Mouse (Mus musculus): ENCODE results near the gene Cth. TPM values are rescaled to one million over a fixed set of nuclear protein-coding genes. Genes with fewer than 3 reads are reported as not detected.
"Not testable (repeated sequence)": the region's sequence is repeated elsewhere in the genome, so short reads cannot be mapped to it uniquely, and the experiment has no call there.

Gene Cth
- polyA plus RNA-seq, 1 experiment = not detected

DNA sequence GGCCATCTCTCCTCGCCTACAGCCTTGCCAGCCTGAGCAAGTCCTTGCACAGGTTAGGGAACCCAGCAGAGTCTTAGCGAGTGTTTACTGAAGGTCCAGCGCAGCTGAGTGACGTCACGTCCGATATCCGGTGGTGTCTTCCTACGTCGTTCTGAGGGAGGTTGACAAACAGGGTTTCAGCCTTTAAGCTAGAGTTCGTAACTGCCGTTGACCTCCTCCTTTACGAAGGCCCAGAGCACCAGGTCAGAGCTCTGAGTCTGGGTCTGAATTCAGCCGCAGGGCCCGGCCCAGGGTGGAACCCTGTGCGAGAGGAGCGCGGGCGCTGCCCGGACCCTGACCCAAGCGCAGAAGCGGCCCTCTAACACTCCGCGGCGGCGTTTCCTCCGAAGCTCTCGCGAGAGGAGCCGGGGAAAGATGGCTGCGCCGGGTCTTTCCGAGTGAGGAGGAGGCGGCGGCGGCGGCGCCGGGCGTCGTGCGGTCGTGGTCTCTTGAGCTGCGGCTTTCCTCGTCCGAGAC is 22.0 kb upstream of the Cth start, which contains the start of gene Ankrd13c:
Ankrd13c (plus strand) TSS at position 397 of the 516 bp plus-strand sequence.
- WGBS = under 1% methylated on average over 45 of the region's 45 CpGs
- peak within 1 kb of the TSS; percentile 96 for H3K4me3 ChIP-seq (ENCODE audit: insufficient read depth, low read depth, low read length)
- peaks cover 7% of the 10 kb centered on the region for H3K4me1 ChIP-seq (ENCODE audit: control insufficient read depth, insufficient read depth, low read length)
- TF ChIP-seq POLR2A (IDR thresholded peaks at IDR 0.05; ENCODE audit: insufficient read depth, low read depth, low read length) (peak; percentile 61; the same call in 1 of the 2 replicates), CTCF (IDR thresholded peaks at IDR 0.05; ENCODE audit: insufficient read depth, low read depth, low read length) (no peak)
- H3K27ac ChIP-seq (ENCODE audit: insufficient read depth, low read depth, low read length) = peak within 1 kb of the TSS; percentile 100

GRCm38 (mm10) chr3:157938585-157938984 is 13.7 kb upstream of the Cth start:
- TF ChIP-seq CTCF (IDR thresholded peaks at IDR 0.05; ENCODE audit: insufficient read depth, low read depth, low read length) (no peak), POLR2A (IDR thresholded peaks at IDR 0.05; ENCODE audit: insufficient read depth, low read depth, low read length) (no peak)
- Histone ChIP-seq H3K4me3 (ENCODE audit: insufficient read depth, low read depth, low read length) (no peak overlapping the region), H3K4me1 (ENCODE audit: control insufficient read depth, insufficient read depth, low read length) (no peaks in the 10 kb centered on the region), H3K27ac (ENCODE audit: insufficient read depth, low read depth, low read length) (no peak overlapping the region)
- WGBS = 88% methylated on average over 2 of the region's 2 CpGs

- no peak overlapping the region for H3K27ac ChIP-seq (ENCODE audit: insufficient read depth, low read depth, low read length)
- H3K4me1 ChIP-seq (ENCODE audit: control insufficient read depth, insufficient read depth, low read length) = no peaks in the 10 kb centered on the region
- WGBS = 66% methylated on average over 3 of the region's 3 CpGs
These were observed 9.5 kb upstream of the Cth start for GRCm38 (mm10) chr3:157934301-157934823.

GRCm38 (mm10) chr3:157933223-157933622 is 8.3 kb upstream of the Cth start:
- WGBS = 61% methylated on average over 5 of the region's 6 CpGs
- not testable (repeated sequence) for H3K27ac ChIP-seq (ENCODE audit: insufficient read depth, low read depth, low read length); H3K4me3 ChIP-seq (ENCODE audit: insufficient read depth, low read depth, low read length); H3K4me1 ChIP-seq (ENCODE audit: control insufficient read depth, insufficient read depth, low read length)

More at GRCm38 (mm10) chr3:157934301-157934823, 9.5 kb upstream of the Cth start:
- TF ChIP-seq CTCF (IDR thresholded peaks at IDR 0.05; ENCODE audit: insufficient read depth, low read depth, low read length) (no peak), POLR2A (IDR thresholded peaks at IDR 0.05; ENCODE audit: insufficient read depth, low read depth, low read length) (no peak)
- H3K4me3 ChIP-seq (ENCODE audit: insufficient read depth, low read depth, low read length) = no peak overlapping the region

DNA sequence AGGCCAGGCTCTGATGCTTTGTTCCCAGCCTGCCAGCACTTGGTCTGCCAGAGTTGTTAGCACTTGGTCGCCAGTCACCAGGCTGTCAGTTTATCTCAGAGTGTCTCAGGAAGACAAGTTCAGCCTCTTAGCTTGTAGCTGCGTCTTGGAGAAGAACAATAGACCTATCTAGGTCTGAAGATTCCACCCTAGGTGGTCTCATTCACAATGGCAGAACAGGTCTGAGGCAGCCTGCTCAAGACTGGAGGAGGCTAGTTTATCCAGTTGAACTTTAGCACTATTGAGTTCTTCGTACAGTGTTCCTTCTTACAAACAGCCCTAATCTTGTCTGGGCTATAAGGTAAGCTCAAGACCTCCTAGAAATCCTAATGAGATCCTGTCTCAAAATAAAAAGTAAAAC is 7.2 kb upstream of the Cth start:
- WGBS = 48% methylated on average over 3 of the region's 3 CpGs
- Histone ChIP-seq H3K4me1 (ENCODE audit: control insufficient read depth, insufficient read depth, low read length) (no peaks in the 10 kb centered on the region), H3K27ac (ENCODE audit: insufficient read depth, low read depth, low read length) (no peak overlapping the region), H3K4me3 (ENCODE audit: insufficient read depth, low read depth, low read length) (no peak overlapping the region)
- no peak for TF ChIP-seq CTCF (IDR thresholded peaks at IDR 0.05; ENCODE audit: insufficient read depth, low read depth, low read length)
- TF ChIP-seq POLR2A (IDR thresholded peaks at IDR 0.05; ENCODE audit: insufficient read depth, low read depth, low read length) = no peak

- WGBS = 52% methylated on average over 3 of the region's 3 CpGs
- TF ChIP-seq CTCF (IDR thresholded peaks at IDR 0.05; ENCODE audit: insufficient read depth, low read depth, low read length) (no peak), POLR2A (IDR thresholded peaks at IDR 0.05; ENCODE audit: insufficient read depth, low read depth, low read length) (no peak)
- Histone ChIP-seq H3K27ac (ENCODE audit: insufficient read depth, low read depth, low read length) (no peak overlapping the region), H3K4me3 (ENCODE audit: insufficient read depth, low read depth, low read length) (no peak overlapping the region), H3K4me1 (ENCODE audit: control insufficient read depth, insufficient read depth, low read length) (no peaks in the 10 kb centered on the region)
These were observed 6.7 kb upstream of the Cth start for GRCm38 (mm10) chr3:157931592-157931991.

DNA sequence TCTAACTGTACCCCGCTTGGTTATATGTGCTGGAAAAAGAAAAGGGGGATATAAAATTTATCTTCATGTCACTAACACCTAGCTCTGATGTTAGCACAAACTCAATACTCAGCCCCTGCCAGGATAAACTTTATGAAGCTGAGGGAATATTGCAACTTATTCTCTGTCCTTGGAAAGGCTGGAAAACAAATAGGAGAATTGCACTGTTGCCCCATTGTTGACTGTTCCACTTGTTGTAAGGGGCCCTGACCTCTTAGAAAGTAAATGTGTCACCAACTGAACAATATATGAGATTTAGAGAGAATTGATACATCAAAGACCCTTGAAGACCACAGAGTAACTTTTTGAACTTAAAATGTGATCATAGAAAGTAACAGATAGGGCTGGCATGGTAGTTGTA is 4.5 kb upstream of the Cth start:
- no peak for TF ChIP-seq POLR2A (IDR thresholded peaks at IDR 0.05; ENCODE audit: insufficient read depth, low read depth, low read length)
- no peak for TF ChIP-seq CTCF (IDR thresholded peaks at IDR 0.05; ENCODE audit: insufficient read depth, low read depth, low read length)
- H3K4me3 ChIP-seq (ENCODE audit: insufficient read depth, low read depth, low read length) = no peak overlapping the region
- WGBS = 97% methylated on average over 1 of the region's 1 CpGs

GRCm38 (mm10) chr3:157928731-157929130 is 3.9 kb upstream of the Cth start:
- WGBS = 77% methylated on average over 2 of the region's 2 CpGs
- H3K4me1 ChIP-seq (ENCODE audit: control insufficient read depth, insufficient read depth, low read length) = peaks cover 6% of the 10 kb centered on the region
- H3K27ac ChIP-seq (ENCODE audit: insufficient read depth, low read depth, low read length) = no peak overlapping the region
- H3K4me3 ChIP-seq (ENCODE audit: insufficient read depth, low read depth, low read length) = no peak overlapping the region
- TF ChIP-seq CTCF (IDR thresholded peaks at IDR 0.05; ENCODE audit: insufficient read depth, low read depth, low read length) (no peak), POLR2A (IDR thresholded peaks at IDR 0.05; ENCODE audit: insufficient read depth, low read depth, low read length) (no peak)

More for the DNA sequence above, 4.5 kb upstream of the Cth start:
- H3K4me1 ChIP-seq (ENCODE audit: control insufficient read depth, insufficient read depth, low read length) = peaks cover 6% of the 10 kb centered on the region
- no peak overlapping the region for H3K27ac ChIP-seq (ENCODE audit: insufficient read depth, low read depth, low read length)

DNA sequence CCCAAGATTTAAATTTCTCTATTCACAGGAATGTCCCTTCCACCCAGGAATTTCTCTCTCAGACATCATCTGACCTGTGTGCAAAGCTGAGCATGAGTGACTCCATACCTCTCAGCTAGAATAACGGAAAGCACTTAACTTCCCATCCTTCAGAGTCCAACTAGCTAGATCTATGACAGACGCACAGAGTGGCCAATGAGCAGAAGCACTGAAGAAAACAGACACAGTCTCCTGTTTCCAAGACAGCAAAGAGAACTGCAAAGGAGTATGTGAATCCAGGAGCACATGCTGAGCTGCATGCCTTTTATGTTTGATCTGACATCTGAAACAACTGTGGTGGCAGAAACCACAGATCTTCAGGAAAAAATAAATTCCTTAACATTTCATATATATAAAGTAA is 1.9 kb upstream of the Cth start:
- no peak for TF ChIP-seq POLR2A (IDR thresholded peaks at IDR 0.05; ENCODE audit: insufficient read depth, low read depth, low read length)
- no peak for TF ChIP-seq CTCF (IDR thresholded peaks at IDR 0.05; ENCODE audit: insufficient read depth, low read depth, low read length)
- peaks cover 6% of the 10 kb centered on the region for H3K4me1 ChIP-seq (ENCODE audit: control insufficient read depth, insufficient read depth, low read length)
- no peak overlapping the region for H3K4me3 ChIP-seq (ENCODE audit: insufficient read depth, low read depth, low read length)
- H3K27ac ChIP-seq (ENCODE audit: insufficient read depth, low read depth, low read length) = no peak overlapping the region
- WGBS = 69% methylated on average over 2 of the region's 2 CpGs
